Mouse (Mus musculus): Measurements from ENCODE around the gene Cpt1b.

- TF ChIP-seq CTCF (IDR thresholded peaks at IDR 0.05; ENCODE audit: extremely low read depth, insufficient read length, insufficient replicate concordance, low read depth, low read length) (no peak), POLR2A (IDR thresholded peaks at IDR 0.05; ENCODE audit: low read depth, low read length) (no peak)
Observed at GRCm38 (mm10) chr15:89432946-89433345, 7.3 kb upstream of the Cpt1b start.
